Mouse (Mus musculus) mouse embryonic stem cell (cell line): ENCODE results near the gene Ing1.
"Not testable (repeated sequence)": the region's sequence is repeated elsewhere in the genome, so short reads cannot be mapped to it uniquely, and the experiment has no call there.

Experiments
- in situ Hi-C, 2 experiments: fragments of 300-500 bp; cut with MboI; formaldehyde crosslinking; loops; 1 replicate in 1 of 2; 3 replicates in 1 of 2; pipeline ENCODE4 v1.14.3; 2019 to 2020; ENCODE audit warnings: low sequenced_read_pairs in 2 of 2, low pct_unique_long_range_greater_than_20kb in 1 of 2, mixed read lengths in 1 of 2; ENCODE audit not compliant: unreplicated experiment in 1 of 2

Ing1 gene

DNA sequence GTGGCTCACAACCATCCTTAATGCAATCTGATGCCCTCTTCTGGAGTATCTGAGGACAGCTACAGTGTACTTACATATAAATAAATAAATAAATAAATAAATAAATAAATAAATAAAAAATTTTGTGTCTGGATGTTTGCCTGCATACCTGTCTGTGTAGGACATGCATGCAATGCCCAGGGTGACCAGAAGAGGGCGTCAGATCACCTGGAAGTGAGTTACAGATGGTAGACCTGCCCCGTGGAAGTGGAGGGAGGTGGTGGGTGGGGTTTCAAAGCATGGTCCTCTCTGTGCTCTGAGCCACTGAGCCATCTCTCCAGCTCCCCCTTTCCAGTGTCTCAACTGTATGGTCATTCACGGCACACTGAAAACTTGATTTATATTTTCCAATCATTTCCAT is 11.0 kb upstream of the Ing1 start:
- in situ Hi-C loops, result loop anchor here in 1 of 2 experiments (10.0 kb wide), 1 partner anchor 150 kb away; no protein-coding TSS in a partner anchor

GRCm38 (mm10) chr8:11547063-11547462 is 8.3 kb upstream of the Ing1 start:
- in situ Hi-C loops, result loop anchor here in 1 of 2 experiments (10.0 kb wide), 1 partner anchor 148 kb away; no protein-coding TSS in a partner anchor

DNA sequence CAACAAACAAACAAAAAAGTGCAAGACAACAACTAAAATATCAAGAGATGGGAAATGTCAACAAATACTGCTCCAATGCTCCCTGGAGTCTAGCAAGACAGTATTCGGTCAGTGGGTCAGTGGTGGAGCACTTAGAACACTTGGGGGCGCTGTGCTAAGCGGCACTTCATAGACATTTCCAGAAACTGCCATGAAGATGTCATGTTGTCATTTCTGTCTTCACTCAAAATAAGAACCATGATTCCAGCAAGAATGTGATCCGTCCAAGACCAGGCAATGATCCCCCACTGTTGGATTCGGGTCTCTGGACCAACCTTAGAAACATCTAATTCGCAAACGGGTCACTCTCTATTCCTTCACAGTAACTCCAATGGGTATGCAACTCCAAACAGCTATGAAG is 5.7 kb upstream of the Ing1 start:
- in situ Hi-C loops, result loop anchor here in 1 of 2 experiments (10.0 kb wide), 1 partner anchor 145 kb away; no protein-coding TSS in a partner anchor

- in situ Hi-C loops, result no loop called here
Observed at GRCm38 (mm10) chr8:11550281-11550948, 5.0 kb upstream of the Ing1 start, which contains the start of gene Cars2. Cars2 (minus strand) TSS chr8:11550783.

GRCm38 (mm10) chr8:11551497-11551896 is 3.9 kb upstream of the Ing1 start:
- in situ Hi-C loops, result not testable (repeated sequence)

GRCm38 (mm10) chr8:11552390-11552789 is 3.0 kb upstream of the Ing1 start:
- in situ Hi-C loops, result no loop called here

DNA sequence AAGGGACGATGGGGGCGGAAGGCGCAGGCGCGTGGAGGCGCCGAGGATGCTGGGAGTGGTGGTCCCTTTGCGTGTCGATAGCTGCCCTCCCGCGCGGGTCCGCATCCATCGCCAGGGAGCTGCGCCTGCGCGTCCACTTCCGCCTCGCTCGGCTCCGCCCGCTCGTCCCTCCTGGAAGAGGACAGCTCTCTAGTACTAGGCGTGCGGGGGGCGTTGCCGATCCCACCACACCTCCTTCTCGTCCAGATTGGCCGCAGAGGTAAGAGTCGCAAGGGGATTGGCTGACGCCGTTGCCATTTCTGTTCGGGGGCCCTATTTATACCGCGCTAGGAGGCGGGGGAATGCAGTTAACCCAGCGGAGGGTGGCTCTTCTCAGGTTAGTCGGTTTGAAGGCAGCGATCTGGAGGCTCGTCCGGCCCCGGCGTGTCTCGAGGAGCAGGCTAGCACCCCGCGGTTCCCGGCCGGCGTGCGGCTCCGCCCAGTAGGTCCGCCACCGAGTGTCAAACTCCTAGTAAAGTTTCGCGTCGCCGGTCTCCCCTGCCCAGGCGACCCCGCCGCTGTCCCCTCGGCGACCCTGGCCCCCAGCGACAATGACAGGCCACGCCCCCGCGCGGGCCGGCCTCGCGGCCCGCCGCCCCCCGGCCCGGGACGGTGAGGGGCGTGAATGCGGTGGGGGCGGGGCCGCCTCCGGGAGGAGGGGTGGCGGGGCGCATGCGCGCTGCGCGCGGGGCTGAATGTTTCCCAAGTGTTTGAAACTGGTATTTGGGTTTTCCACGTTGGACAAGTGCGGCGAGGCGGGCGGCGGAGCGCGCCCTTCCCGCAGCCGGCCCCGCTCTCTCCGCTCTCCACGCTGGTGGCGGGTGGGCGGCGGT is 585 bp downstream of the Ing1 start:
- in situ Hi-C loops, result no loop called here

GRCm38 (mm10) chr8:11556691-11557423 is 1.5 kb downstream of the Ing1 start:
- in situ Hi-C loops, result no loop called here

DNA sequence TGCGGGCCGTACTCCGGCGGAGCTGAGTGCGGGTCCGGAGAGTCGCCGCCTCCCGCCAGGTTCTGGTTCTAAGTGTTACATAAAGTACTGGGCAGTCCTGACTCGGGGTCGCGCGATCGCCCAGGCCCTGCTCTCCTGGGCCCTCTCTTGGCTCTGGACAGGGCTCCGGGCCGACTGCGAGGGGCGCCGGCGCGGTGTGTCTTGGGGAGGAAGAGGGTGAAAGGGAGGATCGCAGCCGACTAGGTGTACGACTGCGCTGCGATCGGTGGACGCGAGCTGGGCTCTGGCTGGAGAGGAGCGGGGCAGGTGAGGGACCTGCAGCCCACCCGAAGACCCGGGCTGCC is 2.0 kb downstream of the Ing1 start:
- in situ Hi-C loops, result no loop called here

DNA sequence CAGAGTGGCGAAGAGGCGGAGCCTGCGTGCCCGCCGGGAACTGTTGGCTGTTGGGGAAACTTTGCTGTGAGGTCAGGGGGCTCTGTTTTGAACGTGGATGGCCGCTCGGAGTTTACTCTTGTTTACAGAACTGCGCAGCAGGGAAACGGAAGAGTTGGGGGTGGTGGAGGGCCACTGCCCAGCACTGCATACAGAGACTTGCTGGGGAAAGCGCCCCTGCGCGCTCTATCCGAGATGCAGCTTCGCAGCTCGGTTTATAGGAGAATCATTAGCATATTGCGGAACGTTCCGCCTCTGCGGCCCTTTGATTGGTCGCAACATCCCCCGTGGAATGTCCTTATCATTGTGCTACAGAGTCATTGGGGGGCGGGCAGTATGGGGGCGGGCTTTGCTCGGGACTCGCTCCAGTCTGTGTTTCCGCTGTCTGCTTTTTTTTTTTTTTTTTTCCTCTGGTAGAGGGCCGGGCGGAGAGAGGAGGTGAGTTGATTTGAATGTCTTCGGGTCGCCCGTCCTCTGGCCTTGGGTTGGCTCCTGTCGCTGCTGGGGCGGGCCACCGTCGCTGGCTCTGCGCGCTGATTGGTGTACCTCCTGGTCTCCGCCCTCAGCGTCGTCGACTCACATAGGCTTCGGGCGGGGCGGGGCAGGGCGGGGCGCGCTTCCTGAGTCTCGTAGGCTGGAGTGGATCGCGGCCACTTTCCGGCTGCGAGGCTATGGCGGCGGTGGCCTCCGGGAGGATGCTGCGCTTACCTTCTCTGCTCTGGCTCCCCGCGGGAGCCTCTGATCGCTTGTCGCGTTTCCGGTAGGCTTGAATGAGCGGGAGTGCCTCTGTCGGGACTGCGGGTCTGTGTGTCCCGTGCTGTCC is 2.6 kb downstream of the Ing1 start:
- in situ Hi-C loops, result no loop called here

DNA sequence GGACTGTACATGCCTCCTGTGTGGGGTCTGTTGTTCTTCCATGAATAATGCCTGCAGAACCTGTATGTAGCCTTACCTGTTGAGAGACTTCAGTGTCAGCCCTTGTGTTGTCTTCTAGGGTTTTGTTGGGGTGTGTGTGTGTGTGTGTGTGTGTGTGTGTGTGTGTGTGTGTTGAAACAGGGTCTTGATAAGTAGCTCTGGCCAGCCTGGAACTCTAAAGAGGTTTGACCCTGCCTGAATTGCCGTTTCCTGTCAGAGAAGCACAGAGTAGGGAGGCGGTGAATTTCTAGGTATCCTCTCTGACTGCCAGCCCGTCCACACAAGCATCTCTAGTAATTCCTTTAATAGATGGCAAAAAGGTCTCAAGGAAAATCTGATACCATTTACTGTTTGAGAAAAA is 4.1 kb downstream of the Ing1 start:
- in situ Hi-C loops, result no loop called here

- in situ Hi-C loops, result no loop called here
Observed at GRCm38 (mm10) chr8:11560220-11560619, 4.8 kb downstream of the Ing1 start.

- in situ Hi-C loops, result no loop called here
Observed at GRCm38 (mm10) chr8:11564236-11564635, 8.9 kb downstream of the Ing1 start.

DNA sequence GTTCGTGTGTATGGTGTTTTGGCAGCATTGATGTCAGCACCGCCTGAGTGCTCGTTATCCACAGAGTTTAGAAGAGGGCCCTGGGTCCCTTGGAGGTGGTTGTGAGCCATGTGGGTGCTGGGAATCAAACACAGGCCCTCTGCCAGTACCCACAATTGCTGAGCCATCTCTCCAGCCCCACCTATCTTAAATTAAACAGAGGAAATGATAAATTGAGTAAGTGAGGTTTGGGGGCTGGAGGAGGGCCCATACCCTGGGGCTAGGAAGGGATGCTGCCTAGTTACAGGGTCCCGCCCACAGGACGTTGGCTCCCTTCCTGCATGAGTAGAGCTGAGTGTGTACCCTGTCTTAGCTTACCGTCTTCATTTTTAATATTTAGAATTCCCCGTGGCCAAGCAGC is 9.3 kb downstream of the Ing1 start:
- in situ Hi-C loops, result no loop called here

DNA sequence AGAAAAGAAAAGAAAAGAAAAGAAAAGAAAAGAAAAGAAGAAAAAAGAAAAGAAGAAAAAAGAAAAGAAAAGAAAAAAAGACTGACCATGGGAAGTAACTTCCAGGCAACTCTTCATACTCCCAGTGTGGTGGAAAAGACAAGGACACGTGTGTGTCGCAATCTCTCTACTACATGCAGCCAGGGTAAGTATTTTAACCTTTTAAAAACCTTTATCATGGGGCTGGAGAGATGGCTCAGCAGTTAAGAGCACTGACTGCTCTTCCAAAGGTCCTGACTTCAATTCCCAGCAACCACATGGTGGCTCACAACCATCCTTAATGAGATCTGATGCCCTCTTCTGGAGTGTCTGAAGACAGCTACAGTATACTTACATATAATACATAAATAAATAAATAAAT is 12.8 kb downstream of the Ing1 start:
- in situ Hi-C loops, result not testable (repeated sequence)

DNA sequence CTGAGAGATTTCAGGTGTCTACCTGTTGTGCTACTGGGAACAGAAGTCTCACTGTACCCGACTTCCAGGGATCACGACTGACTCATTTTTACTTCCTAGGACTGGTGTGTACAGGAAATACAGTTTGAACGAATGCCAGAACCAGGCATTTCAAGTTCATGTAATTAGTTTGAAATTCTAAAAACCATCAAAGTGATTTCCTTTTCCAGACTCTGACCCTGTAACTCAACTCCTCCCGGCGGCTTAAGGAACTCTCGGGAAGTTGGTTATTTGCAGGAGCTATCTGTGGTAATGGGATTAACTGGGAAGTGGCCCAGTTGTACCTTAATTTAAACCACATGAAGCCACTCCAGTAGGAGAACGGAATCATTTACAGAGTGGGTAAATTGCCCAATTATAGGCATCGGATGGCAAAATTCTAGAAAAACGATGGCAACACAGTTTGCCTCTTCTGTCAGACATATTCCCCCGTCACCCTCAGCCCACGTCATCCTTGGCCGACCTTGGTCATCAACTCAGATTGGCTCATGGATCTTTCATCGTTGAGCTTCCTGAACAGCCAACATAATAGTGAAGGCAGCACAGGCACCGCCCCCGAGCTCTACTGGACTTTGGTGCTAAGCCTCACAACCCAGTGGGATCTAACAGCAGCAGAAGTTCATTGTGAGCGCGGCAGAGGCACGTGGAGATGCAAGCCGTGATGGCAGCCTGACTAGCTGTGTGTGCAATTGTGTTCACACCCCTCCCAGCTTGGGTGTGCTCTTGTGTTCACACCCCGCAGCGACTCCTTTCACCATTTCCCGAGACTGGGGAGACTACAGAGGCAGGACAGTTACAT is 14.1 kb downstream of the Ing1 start:
- in situ Hi-C loops, result no loop called here

DNA sequence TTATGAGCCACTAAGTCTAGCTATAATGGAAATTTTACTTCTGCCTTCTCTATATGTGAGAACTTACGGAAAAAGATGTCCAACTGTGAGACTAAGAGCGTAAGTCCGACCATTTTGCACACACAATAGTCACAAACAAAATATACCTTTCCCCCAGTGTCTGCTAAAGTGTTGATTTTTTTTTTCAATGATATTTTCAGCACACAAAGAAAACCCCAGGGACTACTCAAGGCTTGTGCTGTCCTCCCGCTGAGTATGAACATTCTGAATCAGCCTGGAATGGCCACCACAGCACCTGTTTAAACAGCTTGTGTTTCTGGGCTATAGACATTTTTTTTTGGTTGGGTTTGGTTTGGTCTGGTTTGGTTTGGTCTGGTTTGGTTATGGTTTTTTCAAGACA is 15.4 kb downstream of the Ing1 start:
- in situ Hi-C loops, result no loop called here
